Mouse (Mus musculus) heart, postnatal 0 days (tissue): ENCODE data around the gene Capn10. TPM values are rescaled to one million over a fixed set of nuclear protein-coding genes. Genes with fewer than 3 reads are reported as not detected.

Experiments used
- ATAC-seq: fragments of 200-750 bp; cut with Nextera tagmentation; 2 replicates; pipeline ENCODE4 v1.8.0; 2017; ENCODE audit warnings: low read depth, moderate number of reproducible peaks, moderate library complexity; ENCODE audit not compliant: insufficient read depth
- DNase-seq: peaks from one replicate; pipeline ENCODE4 v3.0.0-alpha.2; 2016; ENCODE audit warnings: low spot score
- H3K27ac ChIP-seq: fragments of 300-500 bp; sonication (generic); 2 replicates; pipeline ENCODE4 v1.5.1; 2014; ENCODE audit warnings: low read depth, mild to moderate bottlenecking
- H3K27me3 ChIP-seq: fragments of 300-500 bp; sonication (generic); 2 replicates; pipeline ENCODE4 v1.6.1; 2014; ENCODE audit warnings: low read length, mixed read lengths; ENCODE audit not compliant: control insufficient read depth, insufficient read depth
- H3K36me3 ChIP-seq: fragments of 300-500 bp; sonication (generic); replicated peaks from 2 replicates; pipeline ENCODE4 v1.6.1; 2014; ENCODE audit warnings: low read length, mixed read lengths; ENCODE audit not compliant: control insufficient read depth, insufficient read depth
- H3K4me1 ChIP-seq: fragments of 300-500 bp; sonication (generic); 2 replicates; pipeline ENCODE4 v1.6.1; 2014; ENCODE audit warnings: antibody characterized with exemption; ENCODE audit not compliant: control insufficient read depth, insufficient read depth
- H3K4me2 ChIP-seq: fragments of 300-500 bp; sonication (generic); 2 replicates; pipeline ENCODE4 v1.6.1; 2014; ENCODE audit warnings: low read depth, mild to moderate bottlenecking, low read length, moderate library complexity
- H3K4me3 ChIP-seq: fragments of 300-500 bp; sonication (generic); 2 replicates; pipeline ENCODE4 v1.5.1; 2014; ENCODE audit warnings: low read depth, low read length
- H3K9ac ChIP-seq: fragments of 300-500 bp; sonication (generic); replicated peaks from 2 replicates; pipeline ENCODE4 v1.6.1; 2014; ENCODE audit warnings: low read depth, low read length, mixed read lengths
- H3K9me3 ChIP-seq: fragments of 300-500 bp; sonication (generic); replicated peaks from 2 replicates; pipeline ENCODE4 v1.6.1; 2016; ENCODE audit warnings: low read length; ENCODE audit not compliant: control insufficient read depth
- CTCF ChIP-seq: IDR thresholded peaks from 2 replicates; pipeline ENCODE4 v1.5.1; 2016; ENCODE audit warnings: antibody characterized with exemption, control low read depth, low read depth
- EP300 ChIP-seq: IDR thresholded peaks from 2 replicates; pipeline ENCODE4 v1.6.1; 2016; ENCODE audit warnings: antibody characterized with exemption, low read depth
- WGBS: fragments of 180-500 bp; shearing (Covaris S2); extraction: QIAGEN DNeasy Blood & Tissue Kit; methylation state at CpG from one replicate; pipeline ENCODE4 v1.1.7; 2014; 5-methylcytosine and 5-hydroxymethylcytosine counted together
- polyA plus RNA-seq: library from polyadenylated mRNA; unstranded; fragments of >200 nt; fragmentation: Nextera tagmentation; extraction: Ambion mirVana; gene quantifications from 2 replicates; pipeline ENCODE4 v1.2.1, GENCODE M21; 2015
- total RNA-seq: library from RNA; depleted of rRNA; stranded (reverse); fragments of >200 nt; gene quantifications from 2 replicates; pipeline ENCODE4 v1.2.3, GENCODE M21; 2014; ENCODE audit warnings: low replicate concordance

The Capn10 gene
- total and polyA plus RNA-seq, 2 experiments from 2014 or later: 10.7 to 46.3 TPM

GRCm38 (mm10) chr1:92902786-92903185, 31.4 kb upstream of the Capn10 start, which contains the start of gene Ankmy1:
Gene Ankmy1 (minus strand): TSS chr1:92902906.
- peak; percentile 55 for DNase-seq

GRCm38 (mm10) chr1:92903627-92904026, 30.5 kb upstream of the Capn10 start:
- no peak for TF ChIP-seq CTCF
- no peak for TF ChIP-seq EP300
- Histone ChIP-seq H3K4me1 (peaks cover 7% of the 10 kb centered on the region), H3K9me3 (no peaks in the 10 kb centered on the region), H3K27me3 (0 out of 2 replicates have a peak, but pooled peaks cover 6% of the 10 kb centered on the region), H3K4me2 (no peak overlapping the region), H3K36me3 (no peaks in the 10 kb centered on the region), H3K9ac (no peak overlapping the region), H3K27ac (no peak overlapping the region), H3K4me3 (no peak overlapping the region)
- 64% methylated on average over 4 of the region's 4 CpGs for WGBS
- DNase-seq (no peak), ATAC-seq (no peak)

More at GRCm38 (mm10) chr1:92902786-92903185, 31.4 kb upstream of the Capn10 start, which contains the start of gene Ankmy1:
- peak within 1 kb of the TSS; percentile 49 for H3K4me2 ChIP-seq
- TF ChIP-seq EP300: no peak
- TF ChIP-seq CTCF: no peak
- no peaks in the 10 kb centered on the region for H3K36me3 ChIP-seq
- 2% methylated on average over 15 of the region's 15 CpGs for WGBS
- H3K27ac ChIP-seq: no peak within 1 kb of the TSS
- no peak; the same call in 1 of the 2 replicates for ATAC-seq
- H3K27me3 ChIP-seq: 0 out of 2 replicates have a peak, but pooled peaks cover 6% of the 10 kb centered on the region
- no peaks in the 10 kb centered on the region for H3K9me3 ChIP-seq
- no peak within 1 kb of the TSS for H3K9ac ChIP-seq
- H3K4me3 ChIP-seq: peak within 1 kb of the TSS; percentile 8; the same call in 1 of the 2 replicates
- H3K4me1 ChIP-seq: peaks cover 7% of the 10 kb centered on the region

GRCm38 (mm10) chr1:92905703-92906310, 28.4 kb upstream of the Capn10 start:
- no peak for DNase-seq
- no peak for TF ChIP-seq EP300
- no peak for TF ChIP-seq CTCF
- no peak overlapping the region for H3K4me3 ChIP-seq
- H3K27ac ChIP-seq: no peak overlapping the region
- H3K36me3 ChIP-seq: no peaks in the 10 kb centered on the region
- no peak for ATAC-seq
- H3K27me3 ChIP-seq: 0 out of 2 replicates have a peak, but pooled peaks cover 6% of the 10 kb centered on the region
- WGBS: 85% methylated on average over 2 of the region's 2 CpGs
- no peaks in the 10 kb centered on the region for H3K9me3 ChIP-seq
- no peak overlapping the region for H3K9ac ChIP-seq
- H3K4me1 ChIP-seq: peaks cover 16% of the 10 kb centered on the region
- no peak overlapping the region for H3K4me2 ChIP-seq

- Histone ChIP-seq H3K4me1 (peaks cover 23% of the 10 kb centered on the region), H3K36me3 (no peaks in the 10 kb centered on the region), H3K4me2 (peak within 1 kb of the TSS; percentile 86), H3K9me3 (no peaks in the 10 kb centered on the region), H3K9ac (peak within 1 kb of the TSS; percentile 61), H3K4me3 (peak within 1 kb of the TSS; percentile 71), H3K27ac (peak within 1 kb of the TSS; percentile 88), H3K27me3 (0 out of 2 replicates have a peak, but pooled peaks cover 2% of the 10 kb centered on the region)
- 0 out of 2 replicates have a peak, but pooled peaks have one; percentile 38 for TF ChIP-seq EP300
- peak; percentile 58 for TF ChIP-seq CTCF
- ATAC-seq: peak; percentile 86
- peak; percentile 76 for DNase-seq
- under 1% methylated on average over 81 of the region's 81 CpGs for WGBS
These were observed 27.2 kb upstream of the Capn10 start, which contains the start of gene Dusp28 for GRCm38 (mm10) chr1:92906779-92907631. Gene Dusp28 (plus strand): TSS chr1:92906981.

GRCm38 (mm10) chr1:92907632-92908360, 26.4 kb upstream of the Capn10 start:
- ATAC-seq (no peak), DNase-seq (no peak)
- Histone ChIP-seq H3K27ac (peak overlapping the region; percentile 88), H3K4me3 (peak overlapping the region; percentile 71), H3K9me3 (no peaks in the 10 kb centered on the region), H3K4me2 (peak overlapping the region; percentile 86), H3K27me3 (no peaks in the 10 kb centered on the region), H3K36me3 (peaks cover 1% of the 10 kb centered on the region; the same call in 1 of the 2 replicates), H3K9ac (peak overlapping the region; percentile 61), H3K4me1 (peaks cover 27% of the 10 kb centered on the region)
- 40% methylated on average over 20 of the region's 20 CpGs for WGBS
- TF ChIP-seq CTCF: no peak
- no peak for TF ChIP-seq EP300
